Mouse (Mus musculus) CH12.LX (cell line): Measurements from ENCODE around the gene Gm20388. TPM values are rescaled to one million over a fixed set of nuclear protein-coding genes. Genes with fewer than 3 reads are reported as not detected.

Source experiments
- DNase-seq: peaks from one replicate; pipeline ENCODE4 v3.0.0-alpha.2; 2013; ENCODE audit errors: extremely low read depth
- H3K27ac ChIP-seq: 2 replicates; pipeline ENCODE4 v1.5.1; 2012; ENCODE audit warnings: low read depth, mild to moderate bottlenecking, control low read depth, moderate library complexity; ENCODE audit not compliant: insufficient read depth
- H3K27me3 ChIP-seq: replicated peaks from 2 replicates; pipeline ENCODE3; 2012; ENCODE audit warnings: inconsistent platforms
- H3K36me3 ChIP-seq, 2 experiments: replicated peaks in 1 of 2; 2 replicates each; pipeline versions ENCODE3 to v1.6.1; 2012; ENCODE audit warnings: inconsistent platforms in 1 of 2, low read length in 1 of 2, mild to moderate bottlenecking in 1 of 2, mixed read lengths in 1 of 2, moderate library complexity in 1 of 2; ENCODE audit not compliant: control insufficient read depth in 1 of 2, insufficient read depth in 1 of 2
- H3K4me1 ChIP-seq, 2 experiments: 2 replicates each; pipeline ENCODE4 v1.6.1; 2012; ENCODE audit warnings: inconsistent platforms in 1 of 2, moderate library complexity in 1 of 2; ENCODE audit not compliant: insufficient read depth in 2 of 2, control insufficient read depth in 1 of 2
- H3K4me2 ChIP-seq: 2 replicates; pipeline ENCODE4 v1.6.1; 2012; ENCODE audit warnings: low read depth, mild to moderate bottlenecking, control low read depth; ENCODE audit not compliant: poor library complexity, insufficient read depth, severe bottlenecking
- H3K4me3 ChIP-seq, 3 experiments: fragments of 150-350 bp in 1 of 3; sonication (generic) in 1 of 3; replicated peaks in 1 of 3; 2 replicates each; pipeline versions ENCODE3 to v1.5.1; 2011 to 2012; ENCODE audit warnings: low read depth in 2 of 3, low read length in 2 of 3, mild to moderate bottlenecking in 2 of 3, moderate library complexity in 2 of 3, control low read depth in 1 of 3, improper control_type of control experiment in 1 of 3, inconsistent platforms in 1 of 3, mixed read lengths in 1 of 3; ENCODE audit not compliant: poor library complexity in 1 of 3
- H3K79me2 ChIP-seq: replicated peaks from 2 replicates; pipeline ENCODE4 v1.6.1; 2012; ENCODE audit warnings: mild to moderate bottlenecking, moderate library complexity; ENCODE audit not compliant: control insufficient read depth, poor library complexity, insufficient read depth, severe bottlenecking; ENCODE audit errors: extremely low read depth
- H3K9ac ChIP-seq: 2 replicates; pipeline ENCODE4 v1.6.1; 2012; ENCODE audit warnings: low read depth, mild to moderate bottlenecking, control low read depth, moderate library complexity; ENCODE audit not compliant: insufficient read depth
- H3K9me3 ChIP-seq: replicated peaks from 2 replicates; pipeline ENCODE3; 2012; ENCODE audit warnings: low read length, inconsistent platforms, mixed read lengths
- BHLHE40 ChIP-seq: IDR thresholded peaks from 2 replicates; pipeline ENCODE4 v1.6.1; 2011; ENCODE audit warnings: mild to moderate bottlenecking, low read depth, low read length, improper control_type of control experiment
- CHD2 ChIP-seq: IDR thresholded peaks from 2 replicates; pipeline ENCODE4 v1.6.1; 2011; ENCODE audit warnings: low read length, improper control_type of control experiment
- CTCF ChIP-seq, 2 experiments: IDR thresholded peaks in 1 of 2; conservative IDR thresholded peaks in 1 of 2; 2 replicates each; pipeline ENCODE4 v1.5.1; 2011 to 2012; ENCODE audit warnings: low read depth in 2 of 2, low read length in 2 of 2, improper control_type of control experiment in 1 of 2, inconsistent platforms in 1 of 2, mild to moderate bottlenecking in 1 of 2, moderate library complexity in 1 of 2
- EP300 ChIP-seq: IDR thresholded peaks from 2 replicates; pipeline ENCODE4 v1.6.1; 2011; ENCODE audit warnings: low read length, improper control_type of control experiment
- ETS1 ChIP-seq: conservative IDR thresholded peaks from 2 replicates; pipeline ENCODE4 v1.6.1; 2012; ENCODE audit warnings: low read depth, mild to moderate bottlenecking, inconsistent platforms, low read length, improper control_type of control experiment, moderate library complexity
- HCFC1 ChIP-seq: IDR thresholded peaks from 2 replicates; pipeline ENCODE4 v1.6.1; 2012; ENCODE audit warnings: low read depth, mild to moderate bottlenecking, inconsistent platforms, low read length, improper control_type of control experiment
- IRF4 ChIP-seq: IDR thresholded peaks from 2 replicates; pipeline ENCODE4 v1.6.1; 2014; ENCODE audit warnings: low read depth, mild to moderate bottlenecking, inconsistent platforms, low read length, improper control_type of control experiment
- JUN ChIP-seq: IDR thresholded peaks from 2 replicates; pipeline ENCODE4 v1.6.1; 2011; ENCODE audit warnings: low read depth, mild to moderate bottlenecking, low read length, improper control_type of control experiment, moderate library complexity; ENCODE audit not compliant: insufficient read depth
- KAT2A ChIP-seq: IDR thresholded peaks from 2 replicates; pipeline ENCODE4 v1.6.1; 2012; ENCODE audit warnings: low read length, improper control_type of control experiment, inconsistent platforms; ENCODE audit not compliant: insufficient replicate concordance
- MAX ChIP-seq: IDR thresholded peaks from 2 replicates; pipeline ENCODE4 v1.6.1; 2011; ENCODE audit warnings: low read length, improper control_type of control experiment
- MXI1 ChIP-seq: IDR thresholded peaks from 2 replicates; pipeline ENCODE4 v1.6.1; 2011; ENCODE audit warnings: mild to moderate bottlenecking, low read depth, low read length, improper control_type of control experiment
- MYC ChIP-seq: IDR thresholded peaks from 2 replicates; pipeline ENCODE4 v1.6.1; 2011; ENCODE audit warnings: low read depth, mild to moderate bottlenecking, improper control_type of control experiment, low read length
- NELFE ChIP-seq: IDR thresholded peaks from 2 replicates; pipeline ENCODE4 v1.6.1; 2011; ENCODE audit warnings: low read depth, low read length, improper control_type of control experiment
- PAX5 ChIP-seq: IDR thresholded peaks from 2 replicates; pipeline ENCODE4 v1.6.1; 2012; ENCODE audit warnings: low read length, inconsistent platforms, mixed read lengths
- RAD21 ChIP-seq: IDR thresholded peaks from 2 replicates; pipeline ENCODE4 v1.6.1; 2011; ENCODE audit warnings: low read depth, mild to moderate bottlenecking, low read length, improper control_type of control experiment, moderate library complexity
- USF1 ChIP-seq: IDR thresholded peaks from 2 replicates; pipeline ENCODE4 v1.6.1; 2014; ENCODE audit warnings: low read depth, mild to moderate bottlenecking, inconsistent platforms, low read length, improper control_type of control experiment
- ZKSCAN1 ChIP-seq: IDR thresholded peaks from 2 replicates; pipeline ENCODE4 v1.6.1; 2012; ENCODE audit warnings: low read depth, inconsistent platforms, low read length, improper control_type of control experiment, borderline replicate concordance
- ZNF384 ChIP-seq: IDR thresholded peaks from 2 replicates; pipeline ENCODE4 v1.6.1; 2012; ENCODE audit warnings: low read depth, low read length, improper control_type of control experiment, inconsistent platforms
- dilution Hi-C: fragments of 300-500 bp; cut with MboI; formaldehyde crosslinking; loops from 2 replicates; pipeline ENCODE4 v1.14.3; 2020; ENCODE audit warnings: low sequenced_read_pairs; ENCODE audit not compliant: extremely low pct_unique_long_range_greater_than_20kb, extremely low pct_ligation_motif_present
- in situ Hi-C: fragments of 300-500 bp; cut with MboI; formaldehyde crosslinking; loops from 3 replicates; pipeline ENCODE4 v1.14.3; 2019; ENCODE audit warnings: low sequenced_read_pairs, low pct_ligation_motif_present, low pct_unique_long_range_greater_than_20kb, mixed read lengths
- polyA plus RNA-seq: library from polyadenylated mRNA; unstranded; fragments of >175 nt; gene quantifications from 2 replicates; pipeline ENCODE4 v1.2.1, GENCODE M21; 2012; ENCODE audit warnings: low read depth; ENCODE audit not compliant: insufficient read length
- total RNA-seq, 2 experiments: library from RNA; depleted of rRNA; stranded (reverse); fragments of 300-350 nt in 1 of 2; fragments of >200 nt in 1 of 2; gene quantifications; 2 replicates each; pipeline ENCODE4 v1.2.3; 2012 to 2014

The Gm20388 gene
- total and polyA plus RNA-seq, 3 experiments = 14.8 to 26.3 (median 22.2) TPM

DNA sequence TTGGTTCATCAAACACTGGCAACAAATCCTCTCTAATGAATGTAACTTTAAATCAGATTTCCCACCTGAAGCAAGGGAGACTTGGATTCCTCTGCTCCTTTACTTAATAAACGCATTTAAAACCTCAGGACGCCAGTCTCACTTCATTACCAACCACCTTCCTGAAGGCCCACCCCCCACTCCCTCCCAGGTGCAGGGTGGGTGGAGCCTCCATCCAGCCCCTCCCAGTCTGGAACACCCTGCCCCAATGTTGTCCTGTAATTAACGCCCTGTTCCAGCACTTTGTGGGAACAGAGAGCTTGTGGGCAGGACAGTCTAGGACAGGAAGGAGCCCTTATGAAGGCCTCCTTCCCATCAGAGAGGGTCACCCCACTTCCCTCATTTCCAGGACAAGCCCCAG, 1883.5 kb downstream of the Gm20388 start:
- Histone ChIP-seq H3K27ac (no peak overlapping the region), H3K4me1 (peaks cover 15 to 50% of the 10 kb centered on the region in 2 experiments), H3K27me3 (no peaks in the 10 kb centered on the region), H3K36me3 (peaks cover 47 to 86% of the 10 kb centered on the region in 2 experiments), H3K9ac (no peak overlapping the region), H3K4me3 (no peak overlapping the region), H3K4me2 (no peak overlapping the region), H3K79me2 (no peaks in the 10 kb centered on the region), H3K9me3 (peaks cover 6% of the 10 kb centered on the region)
- in situ Hi-C loops (no loop called here), dilution Hi-C loops (no loop called here)
- no peak for DNase-seq
- TF ChIP-seq USF1 (no peak), PAX5 (no peak), JUN (no peak), CTCF (conservative IDR thresholded peaks at IDR 0.05 in 1 of 2, IDR thresholded peaks at IDR 0.05 in 1 of 2; ENCODE audit: low read depth in 2 of 2, low read length in 2 of 2) (no peak), IRF4 (no peak), CHD2 (no peak), KAT2A (no peak), MXI1 (no peak), ZKSCAN1 (no peak), BHLHE40 (no peak), ETS1 (no peak), ZNF384 (no peak), EP300 (no peak), HCFC1 (no peak), MAX (no peak), RAD21 (no peak), NELFE (no peak), MYC (no peak)

DNA sequence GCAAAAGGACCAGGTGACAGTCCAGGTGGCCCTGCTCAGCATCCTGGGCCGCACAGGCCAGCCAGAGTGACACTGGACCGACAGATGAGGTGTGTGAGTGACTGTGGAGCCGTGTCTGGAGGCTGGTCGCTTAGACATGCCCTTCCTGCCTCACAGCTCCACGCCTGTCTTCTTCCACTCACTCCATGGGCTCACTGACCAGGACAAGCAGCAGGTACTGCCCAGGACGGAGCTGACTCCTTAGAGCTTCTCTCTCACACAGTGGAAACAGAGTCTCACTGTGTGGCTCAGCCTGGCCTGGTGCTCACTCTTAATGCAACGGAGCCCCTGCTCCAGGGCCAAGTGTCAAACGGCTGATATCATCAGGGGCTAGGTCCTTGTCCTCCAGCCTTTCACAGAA, 1884.8 kb downstream of the Gm20388 start:
- TF ChIP-seq BHLHE40 (no peak), CHD2 (no peak), USF1 (no peak), ZNF384 (no peak), CTCF (conservative IDR thresholded peaks at IDR 0.05 in 1 of 2, IDR thresholded peaks at IDR 0.05 in 1 of 2; ENCODE audit: low read depth in 2 of 2, low read length in 2 of 2) (no peak)
- DNase-seq = no peak
- no peak overlapping the region for H3K4me2 ChIP-seq
- no peak overlapping the region for H3K9ac ChIP-seq
- dilution Hi-C loops (no loop called here), in situ Hi-C loops (no loop called here)
- H3K79me2 ChIP-seq = no peaks in the 10 kb centered on the region
- H3K27me3 ChIP-seq = no peaks in the 10 kb centered on the region
- peaks cover 6 to 37% of the 10 kb centered on the region in 2 experiments; a peak in 3 of 4 replicates for H3K4me1 ChIP-seq
- H3K4me3 ChIP-seq = no peak overlapping the region
- H3K9me3 ChIP-seq = no peaks in the 10 kb centered on the region
- H3K27ac ChIP-seq = no peak overlapping the region
- H3K36me3 ChIP-seq = peaks cover 56 to 91% of the 10 kb centered on the region in 2 experiments
